Mouse (Mus musculus) megakaryocyte-erythroid progenitor cell, adult 5-6 weeks (primary cell): Measurements from ENCODE around the gene Gm45837. TPM values are rescaled to one million over a fixed set of nuclear protein-coding genes. Genes with fewer than 3 reads are reported as not detected.
A peak's percentile ranks its signal among the peaks of the same experiment; 100 is the strongest.

Source experiments
- ATAC-seq: replicated peaks from 2 replicates; pipeline ENCODE4 v1.8.0; 2016; ENCODE audit warnings: mild to moderate bottlenecking, inconsistent platforms; ENCODE audit not compliant: severe bottlenecking, poor library complexity, low FRiP score, low TSS enrichment
- total RNA-seq, 2 experiments: library from RNA; stranded (forward) in 1 of 2; stranded (reverse) in 1 of 2; fragments of 200-1000, 215-1000 nt in 1 of 2; fragments of >200 nt in 1 of 2; fragmentation: Nextera tagmentation in 1 of 2; gene quantifications; 2 replicates each; pipeline ENCODE4 v1.2.3; 2014 to 2017

Gene Gm45837
- total RNA-seq, 2 experiments from 2014 or later: not detected

- ATAC-seq: no peak
Observed at GRCm38 (mm10) chr7:101423970-101424369, 13.3 kb downstream of the Gm45837 start.

DNA sequence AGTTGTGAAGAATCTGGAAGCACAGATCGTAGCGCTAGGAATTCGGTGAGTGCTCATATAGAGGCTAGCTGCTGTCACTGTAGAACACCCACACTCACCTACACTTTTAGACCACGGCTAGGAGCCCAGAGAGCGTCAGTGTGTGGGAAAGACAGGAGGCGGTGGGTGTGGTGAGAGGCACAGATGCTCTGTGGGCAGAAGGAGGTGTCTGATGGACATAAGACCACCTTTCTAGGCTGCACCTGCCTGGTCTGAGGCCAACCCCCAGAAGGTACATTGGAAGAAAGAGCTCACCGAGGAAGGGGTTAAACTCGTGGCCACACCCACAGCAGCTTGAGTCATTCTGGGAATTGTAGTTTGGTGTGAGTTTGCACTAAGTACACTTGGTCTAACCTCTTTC is 16.0 kb downstream of the Gm45837 start:
- no peak for ATAC-seq

- peak; percentile 38; the same call in 1 of the 2 replicates for ATAC-seq
Observed at GRCm38 (mm10) chr7:101427736-101428135, 17.1 kb downstream of the Gm45837 start.

GRCm38 (mm10) chr7:101435038-101435437 is 24.4 kb downstream of the Gm45837 start:
- no peak for ATAC-seq

DNA sequence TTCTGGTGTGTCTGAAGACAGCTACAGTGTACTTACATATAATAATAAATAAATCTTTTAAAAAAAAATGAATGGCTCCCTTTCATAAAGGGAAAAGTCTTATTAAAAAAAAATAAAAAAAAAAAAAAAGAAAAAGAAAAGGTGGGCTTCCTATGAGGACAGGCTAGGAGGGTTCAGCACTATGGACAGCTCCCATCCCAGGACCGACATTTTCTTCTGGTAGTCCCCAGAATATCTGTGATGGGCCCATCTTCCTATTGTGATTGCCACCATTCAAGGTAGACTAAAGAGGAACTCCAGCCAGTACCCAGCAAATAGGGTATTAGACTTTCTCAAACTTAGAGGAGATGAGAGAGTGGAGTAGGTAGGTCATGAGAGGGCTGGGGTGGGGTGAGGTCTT is 27.2 kb downstream of the Gm45837 start:
- no peak for ATAC-seq

DNA sequence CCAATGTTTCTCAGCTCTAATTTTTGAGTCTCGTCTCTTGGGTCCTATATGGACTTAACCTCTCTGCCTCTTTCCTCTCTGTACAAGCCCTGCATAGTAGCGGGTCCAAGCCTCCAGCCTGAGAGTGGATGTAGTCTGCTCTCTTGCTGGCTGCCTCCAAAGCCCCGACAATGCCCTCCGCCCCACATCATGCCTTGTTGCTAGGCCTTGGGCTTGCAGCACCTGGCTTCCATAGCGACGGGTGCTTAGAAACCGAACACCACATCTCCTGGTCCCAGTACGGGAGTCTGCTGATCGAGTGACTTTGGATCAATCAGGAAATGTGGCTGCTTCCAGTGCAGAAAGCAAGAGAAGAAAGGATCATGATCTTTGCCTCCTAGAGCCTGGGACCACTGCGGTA is 32.4 kb downstream of the Gm45837 start:
- no peak for ATAC-seq

DNA sequence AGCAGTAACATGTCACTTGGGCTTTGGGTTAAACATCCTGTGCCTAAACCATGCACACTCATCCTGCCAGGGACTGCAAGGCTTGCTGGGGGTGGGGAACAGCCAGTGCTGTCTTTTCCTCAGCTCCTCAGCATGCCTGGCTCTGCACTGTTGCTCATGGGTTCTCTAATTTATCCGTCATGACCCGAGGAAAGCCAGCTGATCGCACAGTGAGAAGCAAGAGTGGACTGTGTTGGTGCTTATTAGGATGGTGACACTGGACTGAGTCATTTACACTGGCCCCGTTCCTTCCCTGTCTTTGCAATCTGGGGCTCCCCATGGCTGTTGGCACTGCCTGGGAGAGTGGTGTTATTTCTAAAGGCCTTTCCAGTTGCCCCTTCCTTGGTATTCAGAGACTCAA is 33.5 kb downstream of the Gm45837 start:
- ATAC-seq: no peak

DNA sequence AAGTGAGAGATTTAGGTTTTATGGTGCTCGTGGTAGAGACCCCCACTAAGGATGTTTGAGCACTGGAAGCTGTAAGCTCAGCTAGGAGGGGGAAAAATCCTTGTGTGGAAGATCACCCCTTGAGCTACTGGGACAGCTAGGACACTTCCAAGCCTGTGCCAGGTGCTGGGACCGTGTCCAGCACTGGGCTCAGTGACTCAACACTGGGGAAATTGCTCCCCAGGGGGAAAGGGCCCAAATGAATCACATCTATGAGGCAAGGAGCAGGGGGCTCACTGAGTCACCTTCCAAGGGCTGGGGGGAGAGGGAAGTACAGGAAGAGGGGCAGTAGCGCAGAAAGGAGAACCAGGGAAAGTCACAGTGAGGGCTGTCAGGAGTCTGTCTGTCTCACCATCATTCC is 39.2 kb downstream of the Gm45837 start:
- no peak for ATAC-seq

DNA sequence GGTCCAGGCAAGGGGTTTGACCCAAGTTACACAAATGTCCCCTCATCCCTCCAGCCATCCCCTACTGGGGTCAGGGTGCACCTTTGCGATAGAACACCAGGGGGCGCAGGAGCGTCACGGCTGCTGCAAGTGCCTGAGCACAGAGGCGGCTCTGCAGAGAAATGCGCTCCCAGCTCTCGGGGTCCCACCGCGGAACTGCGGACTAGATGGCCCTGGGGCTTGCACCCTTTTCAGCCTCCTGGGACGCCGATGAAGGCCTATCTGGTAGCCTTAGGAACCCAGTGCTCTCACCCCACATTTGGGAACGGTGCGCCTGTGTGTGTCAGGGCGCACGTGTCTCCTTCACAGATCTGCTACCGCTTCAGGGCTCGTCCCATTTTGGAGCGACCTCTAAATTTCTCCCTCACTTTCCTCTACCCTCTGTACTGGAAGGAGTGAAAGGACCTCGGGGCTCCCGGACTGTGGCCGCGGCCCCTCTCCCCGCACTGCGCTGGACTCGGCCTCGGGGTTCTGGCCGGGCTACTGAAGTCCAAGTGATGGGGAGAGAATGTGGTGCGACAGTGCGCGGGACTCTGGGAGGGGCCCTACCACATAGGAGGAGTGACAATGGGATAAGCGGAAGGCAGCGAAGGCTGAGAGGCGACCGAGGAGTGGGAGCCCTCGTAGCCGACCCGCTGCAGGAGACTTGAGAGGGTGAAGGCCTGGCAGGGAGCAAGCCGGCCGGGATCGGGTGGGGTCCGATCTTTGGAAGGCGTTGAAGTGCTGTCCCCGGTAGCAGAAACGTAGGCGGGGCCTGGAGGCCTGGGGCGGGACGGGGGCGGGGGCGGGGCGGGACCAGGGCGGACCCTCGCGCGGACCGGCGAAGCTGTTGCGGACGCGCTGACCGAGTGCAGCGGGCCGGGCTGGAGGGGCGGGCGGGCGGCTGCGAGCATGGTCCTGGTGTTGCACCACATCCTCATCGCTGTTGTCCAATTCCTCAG is 40.0 kb downstream of the Gm45837 start:
- ATAC-seq: peak; percentile 86

DNA sequence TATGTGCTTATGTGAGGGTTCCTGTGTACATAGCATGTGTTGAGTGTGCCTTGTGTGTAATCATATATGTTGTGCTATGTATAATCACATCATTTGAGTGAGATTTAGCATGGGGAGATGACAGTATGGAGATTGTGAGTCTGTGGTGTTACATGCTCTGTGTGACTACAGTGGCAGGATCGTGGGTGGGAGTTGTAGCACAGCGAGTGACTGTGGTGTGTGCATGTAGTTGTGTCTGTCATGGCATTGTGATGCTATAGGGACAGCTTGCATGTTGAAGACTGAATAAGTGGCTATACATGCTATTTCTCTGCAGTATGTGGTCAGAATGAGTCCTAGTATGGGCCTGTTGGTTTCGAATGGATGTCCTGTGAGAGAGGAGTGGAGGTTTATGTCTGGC is 42.0 kb downstream of the Gm45837 start:
- no peak for ATAC-seq

- ATAC-seq: no peak
Observed at GRCm38 (mm10) chr7:101453296-101453695, 42.6 kb downstream of the Gm45837 start.

- ATAC-seq: no peak
Observed at GRCm38 (mm10) chr7:101453725-101454124, 43.0 kb downstream of the Gm45837 start.

DNA sequence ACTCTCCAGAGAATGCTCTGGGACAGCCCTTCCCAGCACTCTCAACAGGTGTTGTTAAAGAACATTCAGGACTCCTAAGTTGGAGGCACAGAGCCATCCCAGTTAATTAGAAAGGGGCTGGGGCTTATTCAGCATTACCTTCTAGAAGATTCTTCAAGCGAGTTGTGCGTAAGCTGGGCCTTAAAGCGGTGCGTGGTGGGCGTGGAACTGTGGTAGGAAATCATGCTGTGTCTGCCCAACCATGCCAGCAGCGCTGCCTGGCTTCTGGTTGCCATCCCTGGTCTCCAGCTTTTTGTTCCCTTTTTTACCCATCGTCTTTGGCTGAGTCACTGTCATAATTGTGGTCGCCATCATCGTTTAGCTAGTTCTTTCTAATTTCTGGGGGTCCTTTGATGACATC is 43.8 kb downstream of the Gm45837 start:
- no peak for ATAC-seq

DNA sequence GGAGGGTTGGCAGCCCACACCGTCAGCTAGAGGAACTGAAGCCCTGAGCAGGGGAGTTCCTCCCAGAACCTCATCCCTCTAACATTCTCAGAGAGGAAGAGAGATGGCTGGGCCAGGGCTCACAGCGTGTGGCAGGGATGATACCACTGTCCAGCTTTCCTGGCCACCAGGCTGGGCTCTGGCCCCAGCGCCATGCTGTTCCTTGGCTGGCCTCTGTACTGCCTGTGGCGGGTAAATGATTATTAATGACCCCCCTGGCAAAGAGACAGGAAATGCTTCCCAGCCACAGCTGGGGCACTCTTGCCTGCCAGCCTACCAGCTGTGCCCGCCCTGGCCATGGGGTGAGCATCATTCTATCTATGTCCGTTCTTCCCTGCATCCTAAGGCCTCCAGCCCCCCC is 44.5 kb downstream of the Gm45837 start:
- no peak for ATAC-seq

- ATAC-seq: no peak
Observed at GRCm38 (mm10) chr7:101456318-101456717, 45.6 kb downstream of the Gm45837 start.

DNA sequence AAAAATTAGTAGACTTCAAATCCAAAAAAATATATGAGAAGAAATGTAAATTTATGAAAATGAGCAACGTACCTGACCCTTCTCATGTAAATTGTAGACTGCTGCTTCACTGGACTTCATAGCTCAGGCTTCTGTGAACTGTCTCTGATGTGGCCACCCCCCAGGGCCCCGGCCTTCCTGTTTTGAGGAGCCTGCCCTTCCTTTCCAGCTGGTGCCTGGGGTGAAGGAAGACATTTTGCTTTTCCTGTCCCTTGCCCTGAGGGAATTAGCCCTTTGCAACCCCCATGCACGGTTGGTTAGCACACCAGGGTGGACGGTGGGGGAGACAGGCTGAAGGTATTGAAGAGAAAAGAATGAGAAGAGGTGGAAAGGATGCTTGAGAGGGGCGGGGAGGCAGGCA is 46.1 kb downstream of the Gm45837 start:
- ATAC-seq: no peak

DNA sequence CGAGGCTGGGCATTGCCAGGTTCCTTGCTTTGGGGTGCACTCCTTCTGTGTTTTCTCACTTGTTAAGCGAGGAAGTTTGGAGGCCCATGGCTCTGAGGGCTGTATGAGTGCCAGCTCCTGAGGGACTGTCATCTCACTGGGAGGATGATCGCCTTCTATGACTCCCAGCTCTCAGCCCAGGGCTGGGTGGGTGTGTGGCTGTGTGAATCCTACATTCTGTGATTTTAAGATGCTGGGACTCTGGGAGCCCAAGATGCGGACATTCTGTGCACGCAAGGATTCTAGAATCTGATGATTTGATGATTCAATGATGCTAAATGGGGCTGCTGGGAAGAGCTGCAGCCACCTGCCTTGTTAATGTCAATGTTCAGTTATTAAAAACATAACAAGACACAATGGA is 46.6 kb downstream of the Gm45837 start:
- no peak for ATAC-seq

DNA sequence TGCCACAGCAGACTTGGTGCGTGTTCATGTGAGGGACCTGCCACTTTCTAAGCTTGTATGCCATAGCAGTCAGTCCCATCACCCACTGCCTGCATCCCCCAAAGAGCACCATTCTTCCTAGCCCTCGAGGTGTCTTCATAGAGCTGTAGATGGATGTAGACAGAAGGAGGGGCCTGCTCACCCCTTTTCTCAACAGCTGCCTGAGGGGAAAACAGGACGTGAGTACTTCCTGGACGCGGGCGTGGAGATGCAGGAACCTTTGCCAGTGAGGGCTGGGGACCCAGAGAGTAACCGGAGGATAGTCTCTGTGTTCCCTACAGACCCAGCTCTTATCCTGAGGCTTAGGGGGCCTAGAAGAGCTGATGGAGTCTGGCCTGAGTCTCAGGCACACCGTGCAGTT is 47.1 kb downstream of the Gm45837 start:
- no peak for ATAC-seq

DNA sequence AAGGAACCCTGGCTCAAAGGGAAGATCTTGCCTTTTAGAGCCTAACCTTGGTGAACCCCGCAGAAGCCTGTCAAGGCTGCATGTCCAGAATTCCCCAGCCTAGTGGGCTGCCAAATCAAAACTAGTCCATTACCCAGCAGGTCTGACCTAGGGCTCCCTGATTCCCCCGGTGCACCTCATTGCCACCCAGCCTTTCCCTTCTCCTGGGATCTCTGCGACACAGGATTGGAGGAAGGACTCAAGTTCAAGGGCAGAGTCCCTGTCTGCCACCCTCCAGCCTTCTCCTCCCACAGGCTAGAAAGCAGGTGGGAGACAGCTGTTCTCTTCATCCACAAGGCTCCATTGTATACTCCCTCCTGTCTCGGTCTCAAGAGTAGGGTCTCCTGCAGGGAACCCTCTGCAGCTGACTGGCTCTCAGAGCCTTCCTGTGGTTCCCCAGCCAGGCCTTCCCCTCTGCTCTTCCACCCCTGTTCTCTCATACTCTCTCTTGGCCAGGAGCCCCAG is 47.6 kb downstream of the Gm45837 start:
- no peak for ATAC-seq

DNA sequence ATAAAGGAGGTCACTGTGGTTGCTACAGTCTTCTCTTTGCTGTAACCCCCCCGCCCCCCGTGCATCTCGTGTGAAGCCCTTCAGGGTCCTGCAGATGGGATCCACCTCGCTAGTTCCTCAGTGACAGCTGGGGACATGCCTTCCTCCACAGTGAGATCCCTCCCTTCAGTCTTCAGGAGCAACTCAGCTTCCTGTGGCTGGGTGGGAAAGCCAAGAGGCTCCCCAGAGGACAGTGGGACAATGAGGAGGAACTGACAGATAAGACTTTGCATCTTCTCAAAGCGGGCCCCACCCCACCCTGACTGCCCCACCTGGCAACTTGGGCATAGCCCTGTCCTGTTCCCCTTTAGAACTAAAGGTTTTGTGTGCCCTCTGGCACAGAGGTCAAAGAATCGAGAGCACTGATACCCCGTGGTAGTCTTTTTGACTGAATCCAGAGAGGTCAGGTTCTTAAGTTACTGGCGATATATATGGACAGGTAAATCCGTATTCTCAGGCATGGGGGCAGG is 48.7 kb downstream of the Gm45837 start:
- no peak for ATAC-seq
